ENCODE assay signal across 10 mouse cellular contexts in the genomic region with DNA sequence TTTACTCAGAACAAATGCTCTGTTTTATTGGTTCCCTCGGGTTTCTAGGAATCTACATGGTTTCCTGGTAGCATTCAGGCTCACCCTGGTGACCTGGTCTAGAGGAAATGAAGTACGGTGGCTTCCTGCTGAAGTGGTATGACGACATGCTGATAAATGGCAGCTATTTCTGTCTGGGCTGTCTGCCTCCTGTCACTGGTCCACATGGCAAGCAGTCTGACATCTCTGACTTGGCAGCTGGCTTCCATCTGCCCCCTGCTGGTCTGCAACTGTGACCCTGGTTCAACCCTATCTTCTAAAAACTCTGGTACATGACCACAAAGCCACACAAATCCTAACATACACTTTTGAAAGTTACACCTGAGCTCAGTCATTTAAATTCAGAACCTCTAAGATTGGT.
DNase-seq lines count a peak whose midpoint lies in the region; ATAC-seq and TF ChIP-seq lines count a peak whose summit lies in the region.
"Had no signal": no experiment of that assay in that cellular context is flagged by ENCODE, and none has a peak within 500 bp of the region (broad histone marks: within the 10 kb centered on the region; RNA-seq: fewer than 3 reads in every experiment).

No protein-coding gene starts in this region.

- H3K4me2 ChIP-seq in forebrain, postnatal 0 days (ENCODE audit: low read depth) = no peak overlapping the region
- no peak overlapping the region for H3K4me2 ChIP-seq in hindbrain, embryonic 14.5 days (replicated peaks)
- H3K4me2 ChIP-seq: liver, embryonic 15.5 days had no signal

- DNase-seq in layer of hippocampus, adult 2 months (ENCODE audit: low spot score in 2 of 2) = no peak
- no peak for DNase-seq in layer of hippocampus, adult 11-12 months (ENCODE audit: low spot score)
- DNase-seq in brain, adult 2 months (ENCODE audit: low read depth, low spot score) = peak; percentile 80
- DNase-seq in forebrain, postnatal 0 days = peak; percentile 46
- peak; percentile 40 for DNase-seq in hindbrain, embryonic 14.5 days (ENCODE audit: low spot score)
- peak; percentile 48 for DNase-seq in lung, postnatal 10 days
- DNase-seq in thymus, postnatal 14 days = no peak
- DNase-seq in spleen, postnatal 36 days (ENCODE audit: low spot score in 2 of 2) = no peak

- no peak overlapping the region for H3K9ac ChIP-seq in forebrain, postnatal 0 days
- H3K9ac ChIP-seq in hindbrain, embryonic 14.5 days = no peak overlapping the region
- H3K9ac ChIP-seq: liver, embryonic 15.5 days had no signal

- 35% methylated on average over 3 of the region's 3 CpGs for WGBS in forebrain, postnatal 0 days
- WGBS in hindbrain, embryonic 14.5 days = 34% methylated on average over 3 of the region's 3 CpGs

- no peaks in the 10 kb centered on the region for H3K36me3 ChIP-seq in forebrain, postnatal 0 days (ENCODE audit: insufficient read depth)
- no peaks in the 10 kb centered on the region for H3K36me3 ChIP-seq in hindbrain, embryonic 14.5 days (replicated peaks; ENCODE audit: control insufficient read depth, insufficient read depth)
- H3K36me3 ChIP-seq: G1E; liver, embryonic 15.5 days had no signal

- H3K27ac ChIP-seq in layer of hippocampus, adult 2 months = no peak overlapping the region
- H3K27ac ChIP-seq in forebrain, postnatal 0 days (ENCODE audit: low read depth, low read length) = no peak overlapping the region
- H3K27ac ChIP-seq in hindbrain, embryonic 14.5 days = no peak overlapping the region
- H3K27ac ChIP-seq: liver, embryonic 15.5 days had no signal

- peak; percentile 48 for TF ChIP-seq CTCF in layer of hippocampus, adult 2 months (conservative IDR thresholded peaks at IDR 0.05)
- peak; percentile 34 for TF ChIP-seq CTCF in forebrain, postnatal 0 days (IDR thresholded peaks at IDR 0.05; ENCODE audit: low read depth)

- H3K27me3 ChIP-seq in forebrain, postnatal 0 days (ENCODE audit: insufficient read depth, low read length) = no peaks in the 10 kb centered on the region
- H3K27me3 ChIP-seq in hindbrain, embryonic 14.5 days (ENCODE audit: control insufficient read depth, insufficient read depth, low read length) = no peaks in the 10 kb centered on the region
- H3K27me3 ChIP-seq: liver, embryonic 15.5 days had no signal

- H3K4me1 ChIP-seq in forebrain, postnatal 0 days (ENCODE audit: insufficient read depth) = no peaks in the 10 kb centered on the region
- H3K4me1 ChIP-seq in hindbrain, embryonic 14.5 days (replicated peaks; ENCODE audit: control insufficient read depth, insufficient read depth, low read length) = no peaks in the 10 kb centered on the region
- H3K4me1 ChIP-seq: liver, embryonic 15.5 days had no signal

- peak; percentile 60; the same call in 1 of the 2 replicates for ATAC-seq in forebrain, postnatal 0 days
- ATAC-seq in hindbrain, embryonic 14.5 days (ENCODE audit: low FRiP score) = peak; percentile 48; the same call in 1 of the 2 replicates

- no peak overlapping the region for H3K4me3 ChIP-seq in layer of hippocampus, adult 2 months
- H3K4me3 ChIP-seq in forebrain, postnatal 0 days (ENCODE audit: low read depth, low read length) = no peak overlapping the region
- no peak overlapping the region for H3K4me3 ChIP-seq in hindbrain, embryonic 14.5 days (replicated peaks; ENCODE audit: low read length)
- H3K4me3 ChIP-seq: liver, embryonic 15.5 days had no signal

- H3K9me3 ChIP-seq in forebrain, postnatal 0 days (ENCODE audit: low read length) = no peaks in the 10 kb centered on the region
- no peaks in the 10 kb centered on the region for H3K9me3 ChIP-seq in hindbrain, embryonic 14.5 days (ENCODE audit: control insufficient read depth, low read length)
- H3K9me3 ChIP-seq: liver, embryonic 15.5 days had no signal

Comparison
In these comparisons a context has a peak if more than half of its experiments do, and no peak if none do; other contexts are left out.
1. DNase-seq: peak in brain, adult 2 months (single experiment), forebrain, postnatal 0 days (single experiment), hindbrain, embryonic 14.5 days (single experiment) and lung, postnatal 10 days (single experiment); none in layer of hippocampus, adult 2 months (0 of 2), layer of hippocampus, adult 11-12 months (single experiment), thymus, postnatal 14 days (single experiment) and spleen, postnatal 36 days (0 of 2).